Mouse (Mus musculus): ENCODE measurements around the gene Ggt6. TPM values are rescaled to one million over a fixed set of nuclear protein-coding genes. Genes with fewer than 3 reads are reported as not detected.
A peak's percentile ranks its signal among the peaks of the same experiment; 100 is the strongest.

Ggt6 gene
- total and polyA plus RNA-seq, 3 experiments, result 0.04 TPM; not detected in 2

- H3K4me3 ChIP-seq (ENCODE audit: control insufficient read depth in 1 of 2, insufficient read depth in 1 of 2, low read depth in 2 of 2, low read length in 2 of 2), result no peak overlapping the region
- DNase-seq (ENCODE audit: low read depth, low spot score), result no peak
- peaks cover 0 to 32% of the 10 kb centered on the region in 2 experiments; a peak in 2 of 4 replicates for H3K4me1 ChIP-seq (ENCODE audit: control insufficient read depth in 1 of 2, insufficient read depth in 2 of 2, low read length in 2 of 2)
- H3K27ac ChIP-seq (ENCODE audit: control insufficient read depth, low read depth, low read length), result no peak overlapping the region
- no peaks in the 10 kb centered on the region for H3K9me3 ChIP-seq (replicated peaks; ENCODE audit: insufficient read depth, low read length)
- no peaks in the 10 kb centered on the region for H3K79me2 ChIP-seq (ENCODE audit: control insufficient read depth, insufficient read depth, low read length, poor library complexity)
- H3K9ac ChIP-seq (ENCODE audit: control insufficient read depth, low read depth, low read length, poor library complexity, severe bottlenecking), result no peak overlapping the region
- H3K27me3 ChIP-seq (ENCODE audit: control insufficient read depth in 1 of 2, insufficient read depth in 2 of 2, low read length in 2 of 2), result peaks cover 0 to 9% of the 10 kb centered on the region in 2 experiments; a peak in 2 of 4 replicates
- H3K36me3 ChIP-seq (ENCODE audit: control insufficient read depth in 1 of 2, insufficient read depth in 2 of 2, low read length in 2 of 2), result peaks cover 0 to 8% of the 10 kb centered on the region in 2 experiments; a peak in 2 of 4 replicates
- no peak for TF ChIP-seq ZC3H11A (IDR thresholded peaks at IDR 0.05; ENCODE audit: low read depth, low read length)
- TF ChIP-seq MXI1 (IDR thresholded peaks at IDR 0.05; ENCODE audit: low read depth, low read length), result no peak
- TF ChIP-seq POLR2AphosphoS5 (IDR thresholded peaks at IDR 0.05; ENCODE audit: borderline replicate concordance, low read depth, low read length), result no peak
- no peak for TF ChIP-seq POLR2A (IDR thresholded peaks at IDR 0.05; ENCODE audit: control insufficient read depth in 1 of 2, insufficient read depth in 1 of 2, low read depth in 1 of 2, low read length in 2 of 2, poor library complexity in 1 of 2)
- TF ChIP-seq ELF1 (IDR thresholded peaks at IDR 0.05; ENCODE audit: low read depth, low read length), result no peak
- TF ChIP-seq GATA1 (IDR thresholded peaks at IDR 0.05; ENCODE audit: low read depth, low read length), result no peak
- TF ChIP-seq USF1 (IDR thresholded peaks at IDR 0.05; ENCODE audit: low read depth, low read length), result no peak
- no peak for TF ChIP-seq ETS1 (IDR thresholded peaks at IDR 0.05; ENCODE audit: low read depth, low read length)
- no peak for TF ChIP-seq NRF1 (IDR thresholded peaks at IDR 0.05; ENCODE audit: insufficient read depth, low read depth, low read length, poor library complexity, severe bottlenecking)
- no peak for TF ChIP-seq SIN3A (IDR thresholded peaks at IDR 0.05; ENCODE audit: low read length)
Measured at GRCm38 (mm10) chr11:72485157-72485556, 49.8 kb downstream of the Ggt6 start.

- TF ChIP-seq MXI1 (IDR thresholded peaks at IDR 0.05; ENCODE audit: low read depth, low read length) (no peak), ELF1 (IDR thresholded peaks at IDR 0.05; ENCODE audit: low read depth, low read length) (no peak), HCFC1 (IDR thresholded peaks at IDR 0.05; ENCODE audit: low read depth, low read length) (no peak)
- Histone ChIP-seq H3K4me1 (ENCODE audit: control insufficient read depth in 1 of 2, insufficient read depth in 2 of 2, low read length in 2 of 2) (peaks cover 0 to 32% of the 10 kb centered on the region in 2 experiments; a peak in 2 of 4 replicates), H3K27me3 (ENCODE audit: control insufficient read depth in 1 of 2, insufficient read depth in 2 of 2, low read length in 2 of 2) (peaks cover 0 to 9% of the 10 kb centered on the region in 2 experiments; a peak in 2 of 4 replicates), H3K79me2 (ENCODE audit: control insufficient read depth, insufficient read depth, low read length, poor library complexity) (no peaks in the 10 kb centered on the region), H3K36me3 (ENCODE audit: control insufficient read depth in 1 of 2, insufficient read depth in 2 of 2, low read length in 2 of 2) (peaks cover 0 to 8% of the 10 kb centered on the region in 2 experiments; a peak in 2 of 4 replicates), H3K27ac (ENCODE audit: control insufficient read depth, low read depth, low read length) (no peak overlapping the region), H3K4me3 (ENCODE audit: control insufficient read depth in 1 of 2, insufficient read depth in 1 of 2, low read depth in 2 of 2, low read length in 2 of 2) (no peak overlapping the region), H3K9ac (ENCODE audit: control insufficient read depth, low read depth, low read length, poor library complexity, severe bottlenecking) (no peak overlapping the region), H3K9me3 (replicated peaks; ENCODE audit: insufficient read depth, low read length) (no peaks in the 10 kb centered on the region)
- DNase-seq (ENCODE audit: low read depth, low spot score), result no peak
Measured at GRCm38 (mm10) chr11:72485960-72486359, 50.6 kb downstream of the Ggt6 start.

GRCm38 (mm10) chr11:72487171-72487570 lies 51.8 kb downstream of the Ggt6 start:
- Histone ChIP-seq H3K4me1 (ENCODE audit: control insufficient read depth in 1 of 2, insufficient read depth in 2 of 2, low read length in 2 of 2) (peaks cover 0 to 24% of the 10 kb centered on the region in 2 experiments; a peak in 2 of 4 replicates), H3K79me2 (ENCODE audit: control insufficient read depth, insufficient read depth, low read length, poor library complexity) (no peaks in the 10 kb centered on the region), H3K27ac (ENCODE audit: control insufficient read depth, low read depth, low read length) (no peak overlapping the region), H3K4me3 (ENCODE audit: control insufficient read depth in 1 of 2, insufficient read depth in 1 of 2, low read depth in 2 of 2, low read length in 2 of 2) (no peak overlapping the region), H3K9ac (ENCODE audit: control insufficient read depth, low read depth, low read length, poor library complexity, severe bottlenecking) (no peak overlapping the region), H3K27me3 (ENCODE audit: control insufficient read depth in 1 of 2, insufficient read depth in 2 of 2, low read length in 2 of 2) (peaks cover 0 to 9% of the 10 kb centered on the region in 2 experiments; a peak in 2 of 4 replicates), H3K36me3 (ENCODE audit: control insufficient read depth in 1 of 2, insufficient read depth in 2 of 2, low read length in 2 of 2) (peaks cover 0 to 8% of the 10 kb centered on the region in 2 experiments; a peak in 2 of 4 replicates), H3K9me3 (replicated peaks; ENCODE audit: insufficient read depth, low read length) (no peaks in the 10 kb centered on the region)
- DNase-seq (ENCODE audit: low read depth, low spot score), result no peak
- TF ChIP-seq GATA1 (IDR thresholded peaks at IDR 0.05; ENCODE audit: low read depth, low read length) (0 out of 2 replicates have a peak, but pooled peaks have one; percentile 15), ZC3H11A (IDR thresholded peaks at IDR 0.05; ENCODE audit: low read depth, low read length) (no peak), POLR2AphosphoS5 (IDR thresholded peaks at IDR 0.05; ENCODE audit: borderline replicate concordance, low read depth, low read length) (no peak)

All from MEL (cell line).